Mouse (Mus musculus) liver, adult 2 months (tissue): ENCODE measurements around the gene Eif1ad.

Experiments
- CTCF ChIP-seq: fragments of 200-500 bp; IDR thresholded peaks from 2 replicates; pipeline ENCODE4 v1.5.1; 2011; ENCODE audit warnings: low read depth, low read length, control low read depth
- POLR2A ChIP-seq: fragments of 200-500 bp; IDR thresholded peaks from 2 replicates; pipeline ENCODE4 v1.6.1; 2011; ENCODE audit warnings: low read length, control low read depth; ENCODE audit not compliant: insufficient read depth; ENCODE audit errors: extremely low read depth

- TF ChIP-seq CTCF (no peak), POLR2A (no peak)
These were observed 45.4 kb downstream of the Eif1ad start for GRCm38 (mm10) chr19:5411961-5412360.
